Mouse (Mus musculus): Measurements from ENCODE around the gene Rnps1. TPM values are rescaled to one million over a fixed set of nuclear protein-coding genes. Genes with fewer than 3 reads are reported as not detected.
A peak's percentile ranks its signal among the peaks of the same experiment; 100 is the strongest.

Rnps1 gene
- 322 TPM in 2 replicates for polyA plus RNA-seq (2015; fragmentation: Nextera tagmentation; extraction: Ambion mirVana)

DNA sequence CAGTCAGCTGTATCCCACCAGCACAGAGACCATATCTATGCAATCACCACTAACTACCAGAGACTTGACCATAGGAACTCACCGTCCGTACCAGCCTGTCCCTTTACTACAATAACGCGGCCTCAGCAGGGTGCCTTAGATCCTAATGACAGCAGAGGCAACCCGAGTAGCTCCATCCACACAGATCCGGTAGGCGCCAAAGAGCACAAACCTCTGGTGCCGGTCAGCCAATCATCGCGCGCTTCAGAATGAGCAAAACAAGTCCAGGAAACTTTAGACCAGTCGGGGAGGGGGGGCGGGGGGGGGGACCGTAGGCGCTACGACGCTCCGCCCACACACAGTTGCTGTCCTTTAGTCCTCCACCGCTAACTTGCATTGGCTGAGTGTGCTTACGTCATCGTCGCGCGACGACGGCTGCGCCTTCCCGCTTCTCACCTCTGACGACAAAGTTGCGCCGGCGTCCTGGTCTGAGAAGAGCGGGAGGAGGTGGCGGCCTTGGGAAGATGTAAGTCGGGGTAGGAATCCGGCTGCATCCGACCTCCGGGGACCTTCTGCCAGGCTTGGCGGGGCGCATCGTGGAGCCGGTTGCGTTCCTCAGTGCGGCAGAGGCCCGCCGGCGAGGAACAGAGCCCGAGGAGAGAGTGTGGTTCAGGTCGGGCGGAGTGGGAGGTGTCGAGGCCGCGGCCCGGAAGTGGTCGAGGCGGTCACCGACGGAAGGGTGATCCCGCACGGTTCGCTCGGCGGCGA, at the start of gene Rnps1:
Gene Rnps1 (plus strand): TSS at position 336 of the 747 bp plus-strand sequence.
- peak; percentile 94 for ATAC-seq (ENCODE audit: low FRiP score, low read depth)
- peak within 1 kb of the TSS; percentile 84 for H3K4me3 ChIP-seq
- H3K9ac ChIP-seq = peak within 1 kb of the TSS; percentile 98
- H3K27me3 ChIP-seq = no peaks in the 10 kb centered on the region
- no peaks in the 10 kb centered on the region for H3K9me3 ChIP-seq
- H3K36me3 ChIP-seq = peaks cover 60% of the 10 kb centered on the region
- peaks cover 37% of the 10 kb centered on the region for H3K4me1 ChIP-seq
- H3K27ac ChIP-seq = peak within 1 kb of the TSS; percentile 94
- under 1% methylated on average over 64 of the region's 64 CpGs for WGBS
- peak within 1 kb of the TSS; percentile 99 for H3K4me2 ChIP-seq (replicated peaks)

- ATAC-seq (ENCODE audit: low FRiP score, low read depth) = no peak
- 74% methylated on average over 13 of the region's 13 CpGs for WGBS
- no peak overlapping the region for H3K4me3 ChIP-seq
- H3K27ac ChIP-seq = no peak overlapping the region
- H3K36me3 ChIP-seq = peaks cover 5% of the 10 kb centered on the region
- no peaks in the 10 kb centered on the region for H3K27me3 ChIP-seq
- no peak overlapping the region for H3K9ac ChIP-seq
- H3K4me1 ChIP-seq = no peaks in the 10 kb centered on the region
- H3K9me3 ChIP-seq = no peaks in the 10 kb centered on the region
- no peak overlapping the region for H3K4me2 ChIP-seq (replicated peaks)
Observed at GRCm38 (mm10) chr17:24365863-24366262, 48.5 kb upstream of the Rnps1 start.

- Histone ChIP-seq H3K4me1 (no peaks in the 10 kb centered on the region), H3K9ac (no peak overlapping the region), H3K27ac (no peak overlapping the region), H3K9me3 (no peaks in the 10 kb centered on the region), H3K4me3 (no peak overlapping the region), H3K36me3 (no peaks in the 10 kb centered on the region), H3K27me3 (no peaks in the 10 kb centered on the region), H3K4me2 (replicated peaks) (no peak overlapping the region)
- ATAC-seq (ENCODE audit: low FRiP score, low read depth) = no peak
- 66% methylated on average over 5 of the region's 5 CpGs for WGBS
Observed at GRCm38 (mm10) chr17:24375094-24375712, 39.2 kb upstream of the Rnps1 start.

DNA sequence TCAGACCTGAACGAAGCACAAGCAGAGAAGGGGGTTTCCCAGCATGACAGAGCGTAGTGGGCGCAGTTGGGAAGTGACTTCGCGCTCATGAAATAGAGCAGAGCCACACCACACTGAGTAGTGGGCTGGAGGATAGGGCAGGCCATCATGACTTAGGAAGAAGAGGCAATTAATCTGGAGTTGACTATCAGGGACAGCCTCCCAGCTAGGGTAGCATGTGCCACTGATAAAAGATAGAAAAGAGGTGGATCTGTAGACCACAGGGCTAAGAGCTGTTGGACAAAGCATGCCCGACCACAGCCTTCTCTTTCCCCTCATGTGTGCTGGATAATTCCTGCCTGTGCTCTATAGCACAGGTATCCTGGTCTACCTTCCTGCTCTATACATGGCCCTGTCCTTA, 38.5 kb upstream of the Rnps1 start:
- Histone ChIP-seq H3K9ac (no peak overlapping the region), H3K4me3 (no peak overlapping the region), H3K27me3 (no peaks in the 10 kb centered on the region), H3K9me3 (no peaks in the 10 kb centered on the region), H3K27ac (no peak overlapping the region), H3K4me2 (replicated peaks) (no peak overlapping the region), H3K4me1 (no peaks in the 10 kb centered on the region), H3K36me3 (no peaks in the 10 kb centered on the region)
- 88% methylated on average over 6 of the region's 6 CpGs for WGBS
- ATAC-seq (ENCODE audit: low FRiP score, low read depth) = no peak

DNA sequence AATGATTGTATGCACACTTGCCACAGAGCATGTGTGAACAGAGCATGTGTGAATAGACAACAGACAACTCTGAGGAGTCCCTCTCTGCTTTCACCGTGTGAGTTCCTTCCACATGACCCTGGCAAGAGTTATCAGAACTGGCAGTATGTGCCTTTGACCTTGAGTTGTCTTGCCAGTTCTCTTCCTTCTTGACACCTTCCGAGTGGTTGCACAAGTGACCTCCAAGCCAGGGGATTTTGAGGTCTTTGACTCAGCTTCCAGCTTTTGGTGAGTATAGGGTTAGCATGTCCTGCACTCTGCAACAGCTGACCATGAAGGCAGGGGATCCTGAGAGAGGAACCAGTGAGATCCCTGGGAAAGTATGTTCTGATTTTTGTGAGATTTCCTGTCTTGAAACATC, 35.9 kb upstream of the Rnps1 start:
- H3K9ac ChIP-seq = no peak overlapping the region
- H3K4me3 ChIP-seq = no peak overlapping the region
- H3K9me3 ChIP-seq = no peaks in the 10 kb centered on the region
- no peak overlapping the region for H3K4me2 ChIP-seq (replicated peaks)
- no peaks in the 10 kb centered on the region for H3K36me3 ChIP-seq
- no peak for ATAC-seq (ENCODE audit: low FRiP score, low read depth)
- no peaks in the 10 kb centered on the region for H3K27me3 ChIP-seq
- no peaks in the 10 kb centered on the region for H3K4me1 ChIP-seq
- H3K27ac ChIP-seq = no peak overlapping the region
- 93% methylated on average over 2 of the region's 2 CpGs for WGBS

DNA sequence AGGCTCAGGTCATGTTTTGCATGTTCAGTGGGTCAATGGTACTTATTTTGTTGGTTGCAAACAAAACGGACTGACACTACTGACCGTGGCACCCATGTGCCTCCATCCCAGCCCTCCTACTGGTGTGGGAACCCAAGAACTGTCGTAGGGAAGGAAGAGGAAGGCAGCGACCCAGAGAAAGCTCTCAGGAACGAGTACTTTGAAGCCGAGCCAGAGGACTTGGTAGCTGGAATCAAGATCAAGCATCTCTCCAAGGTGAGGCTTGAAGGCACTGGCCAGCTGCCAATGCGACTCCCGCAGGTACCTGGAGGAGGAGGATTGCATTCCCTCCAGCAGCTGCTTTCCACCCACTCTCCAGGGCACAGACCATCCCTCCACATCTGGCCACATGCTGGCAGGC, 30.6 kb upstream of the Rnps1 start:
- 74% methylated on average over 8 of the region's 8 CpGs for WGBS
- no peak for ATAC-seq (ENCODE audit: low FRiP score, low read depth)
- no peaks in the 10 kb centered on the region for H3K36me3 ChIP-seq
- H3K27me3 ChIP-seq = no peaks in the 10 kb centered on the region
- no peak overlapping the region for H3K4me2 ChIP-seq (replicated peaks)
- H3K4me3 ChIP-seq = no peak overlapping the region
- no peak overlapping the region for H3K9ac ChIP-seq
- H3K27ac ChIP-seq = no peak overlapping the region
- no peaks in the 10 kb centered on the region for H3K9me3 ChIP-seq
- no peaks in the 10 kb centered on the region for H3K4me1 ChIP-seq

- Histone ChIP-seq H3K27me3 (no peaks in the 10 kb centered on the region), H3K9ac (no peak overlapping the region), H3K27ac (no peak overlapping the region), H3K9me3 (no peaks in the 10 kb centered on the region), H3K4me1 (no peaks in the 10 kb centered on the region), H3K36me3 (no peaks in the 10 kb centered on the region), H3K4me2 (replicated peaks) (no peak overlapping the region), H3K4me3 (no peak overlapping the region)
- ATAC-seq (ENCODE audit: low FRiP score, low read depth) = no peak
- WGBS = 90% methylated on average over 5 of the region's 5 CpGs
Observed at GRCm38 (mm10) chr17:24388711-24389110, 25.7 kb upstream of the Rnps1 start.

DNA sequence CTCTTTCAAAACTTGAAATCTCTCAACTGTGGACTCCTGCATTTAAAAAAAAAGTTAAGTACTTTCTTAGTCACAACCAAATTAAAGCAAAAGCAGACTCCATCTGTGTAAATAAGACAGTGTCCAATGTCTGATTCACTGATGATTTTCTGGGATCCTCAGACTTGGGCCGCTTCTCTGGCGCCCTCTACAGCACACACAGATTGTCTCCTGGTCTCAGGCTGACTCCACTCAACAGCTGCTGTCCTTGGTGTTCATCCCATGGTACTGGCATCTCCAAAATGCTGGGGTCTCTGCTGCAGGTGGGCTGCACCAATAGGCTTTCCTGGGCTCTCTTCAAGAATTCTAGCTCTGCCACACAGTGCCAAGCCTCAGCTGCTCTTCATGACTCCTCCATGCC, 24.5 kb upstream of the Rnps1 start:
- Histone ChIP-seq H3K27ac (no peak overlapping the region), H3K9me3 (no peaks in the 10 kb centered on the region), H3K9ac (no peak overlapping the region), H3K27me3 (no peaks in the 10 kb centered on the region), H3K4me1 (no peaks in the 10 kb centered on the region), H3K4me3 (no peak overlapping the region), H3K4me2 (replicated peaks) (no peak overlapping the region), H3K36me3 (no peaks in the 10 kb centered on the region)
- 2% methylated on average over 2 of the region's 2 CpGs for WGBS
- no peak for ATAC-seq (ENCODE audit: low FRiP score, low read depth)

GRCm38 (mm10) chr17:24391149-24391548, 23.2 kb upstream of the Rnps1 start:
- Histone ChIP-seq H3K27me3 (no peaks in the 10 kb centered on the region), H3K9me3 (no peaks in the 10 kb centered on the region), H3K27ac (no peak overlapping the region), H3K4me1 (no peaks in the 10 kb centered on the region), H3K4me2 (replicated peaks) (no peak overlapping the region), H3K36me3 (no peaks in the 10 kb centered on the region), H3K9ac (no peak overlapping the region), H3K4me3 (no peak overlapping the region)
- no peak for ATAC-seq (ENCODE audit: low FRiP score, low read depth)
- WGBS = 66% methylated on average over 8 of the region's 8 CpGs

GRCm38 (mm10) chr17:24393527-24393926, 20.8 kb upstream of the Rnps1 start:
- WGBS = 13% methylated on average over 4 of the region's 4 CpGs
- Histone ChIP-seq H3K4me1 (no peaks in the 10 kb centered on the region), H3K27me3 (no peaks in the 10 kb centered on the region), H3K9me3 (no peaks in the 10 kb centered on the region), H3K27ac (no peak overlapping the region), H3K4me3 (no peak overlapping the region), H3K36me3 (no peaks in the 10 kb centered on the region), H3K4me2 (replicated peaks) (no peak overlapping the region), H3K9ac (no peak overlapping the region)
- ATAC-seq (ENCODE audit: low FRiP score, low read depth) = no peak

DNA sequence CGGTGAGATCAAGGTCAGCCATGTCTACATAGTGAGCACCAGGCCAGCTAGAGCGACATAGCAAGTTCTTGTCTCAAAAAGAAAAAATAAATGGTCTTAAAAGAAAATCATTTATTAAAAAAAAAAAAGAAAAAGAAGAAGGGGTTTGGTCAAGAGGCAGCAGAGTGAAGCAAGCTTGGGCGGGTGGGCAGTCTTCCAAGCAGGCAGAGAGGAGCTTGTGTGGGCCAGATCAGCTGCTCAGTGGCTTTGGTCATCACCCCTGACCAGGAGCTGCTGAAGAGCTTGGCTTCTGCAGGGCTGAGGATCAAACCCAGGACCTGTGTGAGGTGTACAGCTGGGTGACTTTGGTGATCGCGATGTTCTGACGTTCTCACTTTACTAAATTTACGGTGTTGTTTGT, 19.9 kb upstream of the Rnps1 start:
- no peak for ATAC-seq (ENCODE audit: low FRiP score, low read depth)

DNA sequence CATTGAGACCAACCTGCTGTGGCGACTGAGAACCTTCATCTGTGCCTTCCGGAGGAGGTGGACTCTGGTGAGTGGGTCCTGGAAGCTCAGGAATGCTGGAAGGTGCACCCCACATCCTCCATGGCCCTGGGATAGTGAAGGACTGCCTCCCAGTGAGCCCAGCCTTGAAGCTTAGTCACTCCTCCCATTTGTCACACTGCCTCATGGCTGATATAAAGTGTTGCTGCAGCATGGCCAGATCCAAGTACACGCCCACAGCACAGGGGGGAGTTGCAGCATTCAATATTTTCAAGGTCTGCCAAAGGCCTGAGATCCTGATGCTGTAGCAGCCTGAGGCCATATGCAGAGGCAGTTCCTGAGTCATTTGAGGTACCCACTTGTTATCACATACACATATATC, 12.0 kb upstream of the Rnps1 start:
- Histone ChIP-seq H3K9me3 (no peaks in the 10 kb centered on the region), H3K9ac (no peak overlapping the region), H3K4me1 (no peaks in the 10 kb centered on the region), H3K27me3 (no peaks in the 10 kb centered on the region), H3K4me3 (no peak overlapping the region), H3K27ac (no peak overlapping the region), H3K4me2 (replicated peaks) (no peak overlapping the region), H3K36me3 (peaks cover 15% of the 10 kb centered on the region; the same call in 1 of the 2 replicates)
- WGBS = 63% methylated on average over 3 of the region's 3 CpGs
- no peak for ATAC-seq (ENCODE audit: low FRiP score, low read depth)

More for the DNA sequence above, 19.9 kb upstream of the Rnps1 start:
- Histone ChIP-seq H3K4me1 (no peaks in the 10 kb centered on the region), H3K4me3 (no peak overlapping the region), H3K4me2 (replicated peaks) (no peak overlapping the region), H3K9me3 (no peaks in the 10 kb centered on the region), H3K27me3 (no peaks in the 10 kb centered on the region), H3K36me3 (no peaks in the 10 kb centered on the region), H3K9ac (no peak overlapping the region), H3K27ac (no peak overlapping the region)
- 83% methylated on average over 7 of the region's 7 CpGs for WGBS
